Mouse (Mus musculus) limb, embryonic 10.5 days (tissue): ENCODE measurements at regions not wholly inside any gene's neighbourhood (a gene's known extent, or its start where the extent isn't known, plus 50 kb on each side); places are given as distances from the start of the nearest gene placed in this dataset.
"Not testable (repeated sequence)": the region's sequence is repeated elsewhere in the genome, so short reads cannot be mapped to it uniquely, and the experiment has no call there.

ENCODE experiments used
- DNase-seq: peaks from one replicate; pipeline ENCODE4 v3.0.0-alpha.2; 2017; ENCODE audit warnings: low spot score
- H3K27ac ChIP-seq: fragments of 300-500 bp; sonication (generic); 2 replicates; pipeline ENCODE4 v1.5.1; 2016; ENCODE audit warnings: mild to moderate bottlenecking
- H3K27me3 ChIP-seq: fragments of 300-500 bp; sonication (generic); 2 replicates; pipeline ENCODE4 v1.6.1; 2016; ENCODE audit warnings: low read depth, mild to moderate bottlenecking; ENCODE audit not compliant: poor library complexity, severe bottlenecking
- H3K36me3 ChIP-seq: fragments of 300-500 bp; sonication (generic); 2 replicates; pipeline ENCODE4 v1.6.1; 2016; ENCODE audit warnings: mild to moderate bottlenecking, moderate library complexity
- H3K4me1 ChIP-seq: fragments of 300-500 bp; sonication (generic); 2 replicates; pipeline ENCODE4 v1.6.1; 2016
- H3K4me3 ChIP-seq: fragments of 300-500 bp; sonication (generic); 2 replicates; pipeline ENCODE4 v1.5.1; 2016; ENCODE audit warnings: mild to moderate bottlenecking, moderate library complexity
- H3K9me3 ChIP-seq: fragments of 300-500 bp; sonication (generic); replicated peaks from 2 replicates; pipeline ENCODE4 v1.6.1; 2016; ENCODE audit warnings: mild to moderate bottlenecking
- whole genome bisulfite sequencing: fragments of 180-500 bp; shearing (Covaris S2); methylation state at CpG from one replicate; pipeline ENCODE4 v1.1.7; 2016; 5-methylcytosine and 5-hydroxymethylcytosine counted together

- whole genome bisulfite sequencing: 76% methylated on average over 4 of the region's 4 CpGs
- H3K4me1 ChIP-seq: no peaks in the 10 kb centered on the region
- no peaks in the 10 kb centered on the region for H3K36me3 ChIP-seq
- H3K9me3 ChIP-seq: no peaks in the 10 kb centered on the region
- H3K27ac ChIP-seq: no peak overlapping the region
- DNase-seq: no peak
- H3K27me3 ChIP-seq: no peaks in the 10 kb centered on the region
- no peak overlapping the region for H3K4me3 ChIP-seq
Measured at GRCm38 (mm10) chr10:126337426-126337825, 371.5 kb downstream of the Lrig3 start.

DNA sequence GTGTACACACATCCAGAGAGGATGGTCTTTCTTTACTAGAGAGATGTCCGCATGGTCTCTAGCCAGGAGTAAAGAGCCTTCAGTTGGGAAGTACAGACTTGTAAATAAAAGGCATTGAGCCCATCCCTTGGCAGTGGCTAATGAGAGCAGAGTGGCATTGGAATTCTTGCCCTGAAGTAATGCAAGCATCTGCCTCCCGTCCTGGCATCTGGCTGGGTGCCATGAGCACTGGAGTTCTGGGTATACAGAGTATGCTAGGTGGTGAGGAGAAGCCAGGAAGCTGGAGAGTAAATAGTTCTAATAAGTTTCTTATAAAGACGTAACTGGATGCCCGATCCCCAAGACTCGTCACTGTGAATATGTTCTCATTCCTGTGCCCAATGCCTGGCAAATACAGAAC is 367.8 kb downstream of the Lrig3 start:
- Histone ChIP-seq H3K27ac (no peak overlapping the region), H3K36me3 (no peaks in the 10 kb centered on the region), H3K4me1 (peaks cover 14% of the 10 kb centered on the region), H3K9me3 (no peaks in the 10 kb centered on the region), H3K4me3 (no peak overlapping the region), H3K27me3 (no peaks in the 10 kb centered on the region)
- WGBS: 97% methylated on average over 5 of the region's 5 CpGs
- DNase-seq: no peak

DNA sequence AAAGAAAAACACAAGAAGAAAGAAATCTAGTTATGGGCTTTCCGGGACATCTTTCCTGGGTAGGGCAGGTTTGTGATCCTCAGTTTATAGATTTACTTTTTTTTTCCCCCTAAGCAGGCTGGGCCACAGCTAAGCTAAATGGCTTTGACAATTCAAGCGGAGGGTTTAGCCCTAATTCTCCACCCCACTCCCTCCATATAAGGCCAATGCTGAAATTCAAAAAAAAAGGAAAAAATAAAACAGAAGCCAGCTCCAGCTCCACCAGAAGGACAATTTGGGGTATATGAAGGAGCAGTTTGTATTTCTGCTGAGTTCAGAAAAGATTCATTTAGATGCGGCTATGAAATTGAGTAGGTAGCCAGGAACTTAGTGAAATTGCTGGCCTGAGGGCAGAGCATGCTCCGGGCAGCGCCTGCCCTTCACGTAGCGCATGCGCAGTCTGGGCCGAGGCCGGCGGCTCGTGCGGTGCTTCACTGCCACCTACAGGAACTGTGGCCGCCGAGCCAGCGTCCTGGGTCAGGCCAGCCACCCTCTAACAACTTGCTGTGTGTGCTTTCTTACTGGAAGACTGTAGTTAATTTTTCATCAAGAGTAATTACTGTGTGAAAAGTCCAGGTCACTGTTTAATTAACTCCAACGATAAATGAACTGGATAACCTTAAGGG is 364.5 kb downstream of the Lrig3 start:
- peaks cover 14% of the 10 kb centered on the region for H3K4me1 ChIP-seq
- no peaks in the 10 kb centered on the region for H3K27me3 ChIP-seq
- H3K9me3 ChIP-seq: no peaks in the 10 kb centered on the region
- no peak overlapping the region for H3K4me3 ChIP-seq
- peak; percentile 96 for DNase-seq
- no peak overlapping the region for H3K27ac ChIP-seq
- H3K36me3 ChIP-seq: no peaks in the 10 kb centered on the region
- WGBS: 8% methylated on average over 17 of the region's 17 CpGs

- no peaks in the 10 kb centered on the region; the same call in 1 of the 2 replicates for H3K4me1 ChIP-seq
- no peaks in the 10 kb centered on the region for H3K9me3 ChIP-seq
- WGBS: 91% methylated on average over 9 of the region's 9 CpGs
- no peak overlapping the region for H3K27ac ChIP-seq
- H3K4me3 ChIP-seq: no peak overlapping the region
- no peaks in the 10 kb centered on the region for H3K36me3 ChIP-seq
- H3K27me3 ChIP-seq: no peaks in the 10 kb centered on the region
- DNase-seq: no peak
Measured at GRCm38 (mm10) chr10:126320831-126321230, 354.9 kb downstream of the Lrig3 start.

DNA sequence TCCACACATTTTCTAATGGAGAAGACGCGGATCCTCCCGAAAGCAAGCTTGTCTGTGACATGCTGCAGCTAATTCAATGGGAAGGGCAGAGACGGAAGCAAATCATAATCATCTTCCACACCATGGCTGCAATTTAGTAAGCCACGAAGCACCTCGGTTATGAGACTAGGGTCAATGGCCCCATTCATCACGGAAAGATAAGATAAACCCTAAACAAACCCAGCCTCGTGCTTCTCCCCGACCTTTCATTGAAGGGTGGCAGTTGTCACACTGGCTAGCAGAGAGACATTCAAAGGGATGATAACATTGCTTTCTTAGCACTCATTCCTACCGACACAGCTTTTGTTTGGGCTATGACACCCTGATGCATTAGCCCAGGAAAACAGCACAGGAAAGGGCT is 353.8 kb downstream of the Lrig3 start:
- Histone ChIP-seq H3K27ac (no peak overlapping the region), H3K9me3 (no peaks in the 10 kb centered on the region), H3K36me3 (no peaks in the 10 kb centered on the region), H3K27me3 (no peaks in the 10 kb centered on the region), H3K4me3 (no peak overlapping the region), H3K4me1 (no peaks in the 10 kb centered on the region; the same call in 1 of the 2 replicates)
- WGBS: 71% methylated on average over 10 of the region's 10 CpGs
- no peak for DNase-seq

DNA sequence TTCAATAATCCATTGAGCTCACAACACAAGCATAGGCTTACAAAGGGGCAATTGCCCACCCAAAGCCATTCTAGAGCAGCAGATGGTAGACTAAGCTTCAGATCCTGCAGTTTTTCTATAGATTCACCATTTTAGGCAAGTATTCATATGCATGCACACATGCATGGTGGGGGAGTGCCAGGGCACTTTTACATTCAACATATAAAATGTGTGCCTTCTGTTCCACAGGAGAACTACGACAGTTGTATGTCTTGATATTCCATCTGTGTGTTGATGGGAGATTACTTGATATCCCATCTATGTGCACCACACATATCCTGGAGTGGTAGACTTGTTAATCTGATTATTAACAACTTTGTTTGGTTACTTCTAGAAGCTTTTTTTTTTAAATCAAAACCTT is 334.0 kb downstream of the Lrig3 start:
- no peaks in the 10 kb centered on the region for H3K27me3 ChIP-seq
- WGBS: 92% methylated on average over 1 of the region's 1 CpGs
- no peak for DNase-seq
- H3K4me1 ChIP-seq: no peaks in the 10 kb centered on the region
- H3K27ac ChIP-seq: no peak overlapping the region
- no peaks in the 10 kb centered on the region for H3K36me3 ChIP-seq
- H3K9me3 ChIP-seq: no peaks in the 10 kb centered on the region
- no peak overlapping the region for H3K4me3 ChIP-seq

DNA sequence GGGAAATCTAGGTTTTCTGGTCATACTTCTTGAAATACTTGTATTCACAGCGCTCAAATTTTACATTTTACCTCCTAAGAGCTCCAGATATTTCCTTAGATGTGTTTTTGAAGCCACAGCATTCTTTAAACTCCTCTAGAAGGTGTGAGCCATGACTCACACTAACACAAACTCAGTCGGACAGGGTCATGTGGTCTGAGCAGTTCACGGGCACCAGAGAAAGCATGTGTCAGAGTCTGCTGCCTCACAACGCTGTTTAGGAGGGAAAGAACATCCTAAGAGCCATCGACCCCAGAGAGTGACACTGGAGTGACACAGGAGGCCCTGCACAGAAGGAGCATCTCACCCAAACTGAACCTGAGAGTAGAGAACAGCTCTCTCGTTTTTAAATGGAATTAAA is 332.2 kb downstream of the Lrig3 start:
- no peaks in the 10 kb centered on the region for H3K9me3 ChIP-seq
- WGBS: 84% methylated on average over 6 of the region's 6 CpGs
- no peaks in the 10 kb centered on the region for H3K36me3 ChIP-seq
- no peaks in the 10 kb centered on the region for H3K27me3 ChIP-seq
- no peak overlapping the region for H3K27ac ChIP-seq
- no peak overlapping the region for H3K4me3 ChIP-seq
- no peak for DNase-seq
- no peaks in the 10 kb centered on the region for H3K4me1 ChIP-seq

- no peaks in the 10 kb centered on the region for H3K36me3 ChIP-seq
- DNase-seq: no peak
- no peaks in the 10 kb centered on the region for H3K4me1 ChIP-seq
- no peaks in the 10 kb centered on the region for H3K9me3 ChIP-seq
- no peak overlapping the region for H3K4me3 ChIP-seq
- H3K27ac ChIP-seq: no peak overlapping the region
- WGBS: 89% methylated on average over 7 of the region's 7 CpGs
- no peaks in the 10 kb centered on the region for H3K27me3 ChIP-seq
Measured at GRCm38 (mm10) chr10:126295853-126296252, 329.9 kb downstream of the Lrig3 start.

DNA sequence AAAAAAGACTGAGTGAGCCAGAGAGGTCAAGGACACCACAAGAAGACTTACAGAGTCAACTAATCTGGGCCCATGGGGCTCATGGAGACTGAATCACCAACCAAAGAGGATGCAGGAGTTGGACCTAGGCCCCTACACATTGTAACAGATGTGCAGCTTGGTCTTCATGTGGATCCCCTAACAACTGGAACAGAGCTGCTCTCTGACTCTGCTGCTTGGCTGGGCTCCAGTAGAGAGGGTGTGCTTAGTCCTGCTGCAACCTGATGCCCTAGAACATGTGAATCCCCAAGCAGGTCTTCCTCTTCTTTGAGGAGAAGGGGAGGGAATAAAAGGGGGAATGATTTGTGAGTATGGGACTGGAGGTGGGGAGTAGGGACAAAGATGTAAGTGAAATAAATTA is 325.8 kb downstream of the Lrig3 start:
- no peaks in the 10 kb centered on the region for H3K36me3 ChIP-seq
- no peaks in the 10 kb centered on the region for H3K9me3 ChIP-seq
- H3K27me3 ChIP-seq: no peaks in the 10 kb centered on the region
- no peak for DNase-seq
- no peak overlapping the region for H3K4me3 ChIP-seq
- no peaks in the 10 kb centered on the region for H3K4me1 ChIP-seq
- no peak overlapping the region for H3K27ac ChIP-seq

DNA sequence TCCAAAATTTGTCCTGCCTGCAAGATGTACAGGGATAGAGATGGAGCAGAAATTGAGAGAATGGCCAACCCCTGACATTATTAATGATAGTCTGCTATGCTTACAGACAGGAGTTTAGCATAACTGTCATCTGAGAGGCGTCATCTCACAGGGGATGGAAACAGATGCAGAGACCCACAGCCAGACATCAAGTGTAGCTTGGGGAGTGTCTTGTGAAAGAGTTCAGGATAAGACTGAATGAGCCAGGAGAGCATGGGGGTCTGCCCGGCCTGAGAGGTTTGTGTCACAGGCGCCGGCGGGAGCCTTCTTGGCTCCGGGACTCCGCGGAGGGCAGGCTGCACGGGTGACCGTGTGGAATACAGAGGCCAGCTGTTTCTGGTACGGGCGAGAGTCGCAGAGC is 319.1 kb downstream of the Lrig3 start:
- not testable (repeated sequence) for DNase-seq, H3K36me3 ChIP-seq, H3K4me1 ChIP-seq, H3K27me3 ChIP-seq, H3K27ac ChIP-seq, H3K9me3 ChIP-seq, H3K4me3 ChIP-seq
- 94% methylated on average over 8 of the region's 13 CpGs for WGBS

DNA sequence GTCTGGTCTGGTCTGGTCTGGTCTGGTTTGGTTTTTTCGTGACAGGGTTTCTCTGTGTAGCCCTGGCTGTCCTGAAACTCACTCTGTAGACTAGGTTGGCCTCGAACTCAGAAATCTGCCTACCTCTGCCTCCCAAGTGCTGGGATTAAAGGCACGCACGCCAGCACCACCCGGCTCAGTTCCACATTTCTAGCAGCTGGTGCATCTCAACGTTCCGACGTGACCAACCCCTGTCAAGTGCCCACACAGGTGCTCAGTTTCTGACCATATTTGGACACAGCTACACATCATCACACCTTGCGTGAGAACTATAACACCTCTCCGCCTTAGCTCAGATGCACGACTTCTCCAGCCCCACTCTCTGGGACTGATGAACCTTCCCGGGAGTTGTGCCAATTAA is 304.4 kb downstream of the Lrig3 start:
- H3K36me3 ChIP-seq: no peaks in the 10 kb centered on the region
- no peak overlapping the region for H3K27ac ChIP-seq
- no peaks in the 10 kb centered on the region for H3K4me1 ChIP-seq
- no peaks in the 10 kb centered on the region for H3K27me3 ChIP-seq
- DNase-seq: no peak
- no peak overlapping the region for H3K4me3 ChIP-seq
- H3K9me3 ChIP-seq: no peaks in the 10 kb centered on the region
- WGBS: 92% methylated on average over 12 of the region's 12 CpGs

DNA sequence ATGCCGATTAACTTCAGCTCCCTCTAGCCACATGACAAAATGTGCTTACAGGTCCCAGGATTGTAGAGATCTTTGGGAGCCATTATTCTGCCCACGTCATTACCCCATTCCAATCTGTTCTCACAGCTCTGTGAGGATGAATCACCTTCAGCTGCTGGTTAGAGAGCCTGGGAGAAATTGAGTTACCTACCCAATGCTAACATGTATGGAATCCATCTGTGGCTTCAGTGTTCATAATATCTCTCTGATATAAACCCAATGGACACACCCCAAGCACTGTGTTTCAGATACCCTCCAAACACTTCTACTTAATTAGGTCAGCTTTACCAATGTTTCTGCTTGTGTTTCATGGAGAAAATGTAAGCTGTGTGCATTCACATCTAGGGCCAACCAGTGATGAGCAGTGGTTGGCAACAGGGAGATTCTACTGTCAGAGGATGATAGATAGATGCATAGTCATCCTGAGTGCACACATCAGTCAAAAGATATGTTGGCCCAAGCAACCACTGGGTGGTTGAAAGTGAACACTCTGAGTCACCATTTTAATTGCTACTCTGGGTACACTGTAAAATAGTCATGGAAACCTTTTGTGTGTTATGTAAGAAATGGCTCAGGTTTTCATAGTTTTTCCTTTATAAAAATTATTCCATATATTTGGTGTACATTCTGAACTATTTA is 301.5 kb downstream of the Lrig3 start:
- Histone ChIP-seq H3K27ac (no peak overlapping the region), H3K27me3 (no peaks in the 10 kb centered on the region), H3K36me3 (no peaks in the 10 kb centered on the region), H3K9me3 (no peaks in the 10 kb centered on the region), H3K4me1 (no peaks in the 10 kb centered on the region), H3K4me3 (no peak overlapping the region)
- WGBS: 91% methylated on average over 2 of the region's 2 CpGs
- no peak for DNase-seq

DNA sequence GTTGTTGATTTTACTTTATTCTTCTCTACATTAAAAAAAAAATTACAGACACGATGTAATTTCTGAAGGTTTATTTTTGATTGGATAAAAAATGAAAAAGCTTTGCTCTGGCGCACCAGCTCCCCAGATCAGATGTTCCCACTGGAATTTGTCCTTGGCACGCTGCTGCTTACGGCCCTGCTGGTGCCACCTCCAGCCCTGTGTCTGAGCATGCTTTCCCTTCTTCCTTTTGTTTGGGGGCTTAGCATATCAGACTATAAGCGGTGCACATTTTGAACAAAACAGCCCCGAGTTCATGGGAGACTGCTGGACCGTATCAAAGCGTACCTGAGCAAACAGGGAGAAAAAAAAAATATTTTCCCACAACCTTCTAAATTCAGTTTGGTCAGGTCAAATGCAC is 291.2 kb downstream of the Lrig3 start:
- no peaks in the 10 kb centered on the region for H3K9me3 ChIP-seq
- no peaks in the 10 kb centered on the region for H3K36me3 ChIP-seq
- no peak overlapping the region for H3K4me3 ChIP-seq
- no peak for DNase-seq
- peaks cover 3% of the 10 kb centered on the region; the same call in 1 of the 2 replicates for H3K4me1 ChIP-seq
- no peak overlapping the region for H3K27ac ChIP-seq
- H3K27me3 ChIP-seq: no peaks in the 10 kb centered on the region
- WGBS: 89% methylated on average over 8 of the region's 8 CpGs

GRCm38 (mm10) chr10:126254198-126254597 is 288.2 kb downstream of the Lrig3 start:
- WGBS: 88% methylated on average over 4 of the region's 4 CpGs

More at GRCm38 (mm10) chr10:126254198-126254597, 288.2 kb downstream of the Lrig3 start:
- H3K9me3 ChIP-seq: no peaks in the 10 kb centered on the region
- no peak overlapping the region for H3K27ac ChIP-seq
- H3K27me3 ChIP-seq: no peaks in the 10 kb centered on the region
- H3K4me3 ChIP-seq: no peak overlapping the region
- no peaks in the 10 kb centered on the region for H3K36me3 ChIP-seq
- DNase-seq: no peak
- H3K4me1 ChIP-seq: peaks cover 3% of the 10 kb centered on the region; the same call in 1 of the 2 replicates
